Mouse (Mus musculus) myocyte (in vitro differentiated cells): ENCODE measurements around the gene Olfr342.

Experiments used
- E2F4 ChIP-seq: IDR thresholded peaks from one replicate; pipeline ENCODE4 v1.6.1; 2011; ENCODE audit warnings: mild to moderate bottlenecking, control low read depth, moderate library complexity; ENCODE audit not compliant: insufficient read depth
- MAX ChIP-seq: IDR thresholded peaks from one replicate; pipeline ENCODE4 v1.6.1; 2011; ENCODE audit warnings: low read depth, mild to moderate bottlenecking, control low read depth
- MYOD1 ChIP-seq, 3 experiments: IDR thresholded peaks; one replicate each; pipeline ENCODE4 v1.6.1; 2011; ENCODE audit warnings: control low read depth in 2 of 3, low read depth in 2 of 3, mild to moderate bottlenecking in 2 of 3, moderate library complexity in 1 of 3; ENCODE audit not compliant: insufficient read length in 2 of 3, control insufficient read depth in 1 of 3
- MYOG ChIP-seq, 3 experiments: IDR thresholded peaks; one replicate each; pipeline ENCODE4 v1.6.1; 2011; ENCODE audit warnings: control low read depth in 2 of 3, low read depth in 2 of 3, mild to moderate bottlenecking in 2 of 3; ENCODE audit not compliant: insufficient read length in 2 of 3, control insufficient read depth in 1 of 3, insufficient read depth in 1 of 3
- POLR2A ChIP-seq: IDR thresholded peaks from one replicate; pipeline ENCODE4 v1.6.1; 2011; ENCODE audit warnings: low read depth, mild to moderate bottlenecking, control low read depth, moderate library complexity; ENCODE audit not compliant: insufficient read length
- USF1 ChIP-seq: IDR thresholded peaks from one replicate; pipeline ENCODE4 v1.6.1; 2011; ENCODE audit warnings: low read depth, mild to moderate bottlenecking, control low read depth, moderate library complexity

- TF ChIP-seq POLR2A (no peak), E2F4 (no peak), MAX (no peak), MYOG (IDR thresholded peaks at IDR 0.05; ENCODE audit: control insufficient read depth in 1 of 3, insufficient read depth in 1 of 3, insufficient read length in 2 of 3, low read depth in 2 of 3) (no peak), MYOD1 (IDR thresholded peaks at IDR 0.05; ENCODE audit: control insufficient read depth in 1 of 3, insufficient read length in 2 of 3, low read depth in 2 of 3) (no peak), USF1 (no peak)
Measured at GRCm38 (mm10) chr2:36566362-36566761, 41.6 kb downstream of the Olfr342 start, which contains the start of gene Olfr344.
